Mouse (Mus musculus): ENCODE data around the gene Aif1l.

Aif1l gene

DNA sequence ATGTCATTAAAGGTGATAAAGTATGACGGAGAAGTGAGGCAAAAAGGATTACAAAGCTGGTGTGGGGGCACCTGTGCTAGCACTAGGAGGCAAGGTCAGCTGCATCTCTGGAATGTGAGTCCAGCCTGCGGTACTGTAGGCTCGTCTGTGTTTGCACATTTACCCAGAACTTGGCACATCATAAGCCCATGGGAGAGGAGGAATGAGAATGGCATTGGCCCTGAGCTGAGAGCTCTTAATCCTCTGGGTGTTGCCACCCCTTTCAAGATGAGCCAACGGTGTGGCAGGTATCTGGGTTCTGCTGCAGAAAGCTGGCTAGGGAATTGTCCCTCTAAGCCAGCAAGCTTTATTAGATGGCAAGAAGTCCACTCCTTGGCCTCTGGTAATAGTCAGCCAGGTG lies 69.8 kb downstream of the Aif1l start:
- no peak for DNase-seq (ENCODE audit: low spot score)

DNA sequence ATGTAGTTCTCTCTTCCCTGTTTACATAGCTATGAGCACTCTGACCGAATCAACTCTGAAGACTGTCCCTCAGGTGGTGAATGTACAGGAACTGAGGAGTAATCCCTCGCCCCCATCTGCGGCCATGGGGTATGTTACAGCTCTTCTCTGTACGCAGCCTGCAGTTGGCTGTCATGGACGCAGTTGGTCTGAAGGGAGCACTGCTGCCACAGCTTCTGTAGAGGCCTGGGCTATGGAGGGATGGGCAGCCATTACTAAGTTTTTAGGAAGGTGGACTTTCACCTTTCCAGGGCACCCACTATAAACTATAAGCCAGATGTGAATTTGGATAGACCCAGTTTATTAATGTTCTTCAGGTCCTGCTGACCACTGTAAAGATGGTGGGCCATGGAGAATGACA lies 70.3 kb downstream of the Aif1l start:
- no peak for DNase-seq (ENCODE audit: low spot score)

All from urinary bladder, postnatal 14 days (tissue).